Mouse (Mus musculus) T-cell, adult 66 days (primary cell): Measurements from ENCODE around the gene Il1rapl1. TPM values are rescaled to one million over a fixed set of nuclear protein-coding genes. Genes with fewer than 3 reads are reported as not detected.

Experiments used
- total RNA-seq, 2 experiments: library from RNA; stranded (reverse); gene quantifications; 3 replicates in 1 of 2; 4 replicates in 1 of 2; pipeline ENCODE4 v1.2.4; 2023

Il1rapl1 gene
- not detected for total RNA-seq

GRCm38 (mm10) chrX:88115609-88116073 lies at the start of gene Il1rapl1:
Gene Il1rapl1 (minus strand): TSS chrX:88115645.

